Mouse (Mus musculus): ENCODE measurements at regions not wholly inside any gene's neighbourhood (a gene's known extent, or its start where the extent isn't known, plus 50 kb on each side); places are given as distances from the start of the nearest gene placed in this dataset.

- WGBS = 90% methylated on average over 3 of the region's 3 CpGs
- no peak for TF ChIP-seq POLR2A (IDR thresholded peaks at IDR 0.05; ENCODE audit: borderline replicate concordance, insufficient read depth, low read length)
- TF ChIP-seq CTCF (IDR thresholded peaks at IDR 0.05; ENCODE audit: borderline replicate concordance, insufficient read depth, low read depth, low read length) = no peak
- Histone ChIP-seq H3K4me1 (ENCODE audit: control insufficient read depth, insufficient read depth, low read length) (no peaks in the 10 kb centered on the region), H3K27me3 (ENCODE audit: control insufficient read depth, insufficient read depth, low read length) (no peaks in the 10 kb centered on the region), H3K27ac (ENCODE audit: insufficient read depth, low read length) (no peak overlapping the region), H3K4me3 (replicated peaks; ENCODE audit: insufficient read depth, low read depth, low read length) (no peak overlapping the region)
- no peak for DNase-seq
Observed at GRCm38 (mm10) chr2:149777316-149777715, 51.7 kb upstream of the Syndig1 start.

All from cerebellum, adult 2 months (tissue).